Mouse (Mus musculus): ENCODE data around the gene Gm49354.

- TF ChIP-seq CHD2 (IDR thresholded peaks at IDR 0.05; ENCODE audit: low read length) = no peak
- no peak for TF ChIP-seq CHD1 (IDR thresholded peaks at IDR 0.05; ENCODE audit: low read depth, low read length)
- no peak for TF ChIP-seq EP300 (IDR thresholded peaks at IDR 0.05; ENCODE audit: low read depth in 1 of 2, low read length in 2 of 2)
- TF ChIP-seq POLR2AphosphoS2 (IDR thresholded peaks at IDR 0.05; ENCODE audit: low read length) = no peak
These were observed 43.6 kb downstream of the Gm49354 start for GRCm38 (mm10) chr13:59738455-59738854.

Measured in MEL (cell line).